Mouse (Mus musculus) urinary bladder, postnatal 36 days (tissue): Measurements from ENCODE around the gene Snapc1.
A peak's percentile ranks its signal among the peaks of the same experiment; 100 is the strongest.

Experiments
- DNase-seq, 2 experiments: peaks; one replicate each; pipeline ENCODE4 v3.0.0; 2022; ENCODE audit warnings: low spot score in 2 of 2, mixed read lengths in 1 of 2

Gene Snapc1

GRCm38 (mm10) chr12:73964291-73965281, at the start of gene Snapc1:
Gene Snapc1, plus strand, starts transcription at chr12:73964481.
- DNase-seq, result peak; percentile 96 to 97

GRCm38 (mm10) chr12:73918479-73918878, 45.8 kb upstream of the Snapc1 start:
- DNase-seq, result no peak

GRCm38 (mm10) chr12:73930266-73930665, 34.0 kb upstream of the Snapc1 start:
- no peak for DNase-seq

DNA sequence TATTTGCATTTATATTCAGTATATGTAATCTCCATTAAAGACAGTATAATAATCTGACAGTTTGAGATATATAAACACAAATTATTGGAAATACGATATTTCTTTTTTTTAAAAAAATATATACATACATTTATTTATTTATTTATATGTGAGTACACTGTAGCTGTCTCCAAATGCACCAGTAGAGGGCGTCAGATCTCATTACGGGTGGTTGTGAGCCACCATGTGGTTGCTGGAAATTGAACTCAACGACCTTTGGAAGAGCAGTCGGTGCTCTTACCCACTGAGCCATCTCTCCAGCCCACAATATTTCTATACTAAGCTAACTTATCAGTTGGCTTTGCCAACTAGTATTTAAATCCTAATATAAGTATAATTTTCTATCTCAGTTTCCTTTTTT, 33.0 kb upstream of the Snapc1 start:
- no peak for DNase-seq

- no peak for DNase-seq
These were observed 29.8 kb upstream of the Snapc1 start for GRCm38 (mm10) chr12:73934528-73934927.

DNA sequence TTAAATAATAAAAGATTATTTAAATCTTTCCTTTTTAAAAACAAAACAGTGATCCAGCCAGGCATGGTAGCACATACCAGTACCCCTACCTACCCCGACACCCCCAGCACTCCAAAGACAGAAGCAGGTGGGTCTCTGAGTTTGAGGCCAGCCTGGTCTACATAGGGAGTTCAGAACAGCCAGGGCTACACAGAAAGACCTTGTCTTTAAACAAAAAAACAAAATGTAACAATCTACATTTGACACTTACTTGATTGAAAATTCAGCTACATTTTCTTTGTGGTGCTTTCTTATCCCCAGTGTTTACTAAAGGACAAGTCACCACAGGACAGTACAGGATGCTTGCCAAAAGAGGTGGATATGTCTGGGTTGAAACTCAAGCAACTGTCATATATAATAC, 26.9 kb upstream of the Snapc1 start, which contains the start of gene Gm49321:
Gm49321 (plus strand) TSS at position 301 of the 400 bp plus-strand sequence.
- no peak for DNase-seq

DNA sequence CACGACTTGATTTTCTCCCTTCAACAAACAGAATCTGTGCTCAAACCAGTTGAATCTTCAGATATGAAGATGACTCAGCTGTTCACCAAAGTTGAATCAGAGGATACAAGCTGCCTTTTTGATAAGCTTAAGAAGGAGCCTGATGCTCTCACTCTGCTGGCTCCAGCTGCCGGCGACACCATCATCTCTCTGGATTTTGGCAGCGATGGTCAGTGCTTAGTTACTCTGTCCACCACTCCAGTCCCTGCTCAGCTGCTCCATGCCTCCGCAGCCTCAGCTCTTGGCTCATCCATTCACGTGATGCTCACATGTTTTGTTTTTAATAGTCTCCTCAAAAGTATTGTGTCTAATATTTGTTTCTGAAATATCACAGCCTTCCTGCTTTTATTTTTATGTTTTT, 24.7 kb upstream of the Snapc1 start:
- DNase-seq, result peak in 1 of 2 experiments; percentile 30

DNA sequence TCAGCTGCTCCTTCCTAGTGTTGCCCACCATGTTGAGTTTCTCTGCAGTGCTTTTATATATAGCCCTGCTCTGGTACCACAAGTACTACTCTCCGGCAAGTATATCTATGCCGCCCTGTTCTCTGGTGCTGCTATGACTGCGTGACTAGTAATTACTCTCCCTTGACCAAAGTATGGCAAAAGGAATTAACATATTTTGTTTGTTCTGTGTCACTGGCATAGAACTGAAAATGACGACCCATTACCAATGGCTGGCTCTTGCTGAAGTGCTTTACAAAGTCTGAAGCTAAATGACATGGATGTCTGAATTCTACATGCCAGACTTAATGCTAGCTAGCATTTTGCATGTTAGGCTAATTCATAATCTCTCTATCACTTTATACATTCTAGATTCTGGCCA, 15.9 kb upstream of the Snapc1 start:
- DNase-seq, result no peak

GRCm38 (mm10) chr12:73949318-73950058, 14.8 kb upstream of the Snapc1 start:
- peak; percentile 12 to 21 for DNase-seq

GRCm38 (mm10) chr12:73952879-73953278, 11.4 kb upstream of the Snapc1 start:
- no peak for DNase-seq

GRCm38 (mm10) chr12:73953420-73954186, 10.7 kb upstream of the Snapc1 start:
- DNase-seq, result no peak

DNA sequence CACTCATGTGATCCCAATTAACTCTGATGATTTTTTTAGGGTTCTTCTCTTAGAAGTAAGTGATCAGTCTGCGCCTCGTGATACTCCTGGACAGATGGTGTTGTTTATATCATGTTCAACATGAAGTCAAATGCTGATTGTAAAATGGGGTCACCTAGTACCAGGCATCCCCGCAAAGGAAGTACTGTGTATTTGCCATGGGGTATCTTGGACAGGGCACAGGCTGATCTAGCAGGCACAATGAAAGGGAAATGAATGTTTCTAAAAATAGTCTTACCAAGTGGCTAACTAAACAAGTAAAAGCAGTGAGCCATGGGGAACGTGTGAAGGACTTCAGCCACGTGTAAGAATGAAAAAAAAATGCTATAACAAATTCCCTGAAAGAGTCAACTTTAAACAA, 9.5 kb upstream of the Snapc1 start:
- no peak for DNase-seq

DNA sequence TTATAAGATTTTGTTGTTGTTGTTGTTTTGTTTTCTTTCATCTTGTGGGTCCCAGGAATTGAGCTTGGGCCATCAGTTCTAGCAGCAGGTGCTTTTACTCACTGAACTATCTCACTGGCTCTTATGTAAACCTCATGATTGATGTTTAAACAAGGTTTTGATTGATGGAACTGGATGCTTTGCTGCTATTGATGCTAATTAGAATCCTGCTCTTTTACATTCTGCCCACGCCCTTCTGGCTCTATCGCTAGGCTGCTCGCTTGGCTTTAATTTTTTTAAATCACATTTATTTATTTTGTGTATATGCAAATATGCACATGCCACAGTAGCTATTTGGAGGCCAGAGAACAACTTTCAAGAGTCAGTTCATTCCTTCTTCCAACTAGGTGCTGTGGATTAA, 6.6 kb upstream of the Snapc1 start:
- DNase-seq, result no peak

GRCm38 (mm10) chr12:73958830-73959229, 5.5 kb upstream of the Snapc1 start:
- no peak for DNase-seq

DNA sequence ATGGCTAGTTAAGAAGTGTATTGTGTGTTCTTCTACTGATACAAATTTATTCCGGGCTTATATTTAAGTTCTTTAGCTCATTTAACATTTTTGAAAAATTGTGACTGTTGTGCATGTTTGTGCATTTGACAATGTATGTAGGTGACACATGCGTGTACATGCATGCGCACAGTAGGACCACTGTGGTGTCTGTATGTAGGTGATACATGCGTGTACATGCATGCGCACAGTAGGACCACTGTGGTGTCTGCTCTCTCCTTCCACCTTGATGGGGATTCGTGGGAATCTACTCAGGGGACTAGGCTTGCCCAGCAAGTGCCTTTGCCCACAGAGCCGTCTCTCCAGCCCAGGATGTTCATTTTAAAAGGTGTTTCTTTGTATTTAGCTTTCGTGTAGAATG, 4.9 kb downstream of the Snapc1 start:
- no peak for DNase-seq

DNA sequence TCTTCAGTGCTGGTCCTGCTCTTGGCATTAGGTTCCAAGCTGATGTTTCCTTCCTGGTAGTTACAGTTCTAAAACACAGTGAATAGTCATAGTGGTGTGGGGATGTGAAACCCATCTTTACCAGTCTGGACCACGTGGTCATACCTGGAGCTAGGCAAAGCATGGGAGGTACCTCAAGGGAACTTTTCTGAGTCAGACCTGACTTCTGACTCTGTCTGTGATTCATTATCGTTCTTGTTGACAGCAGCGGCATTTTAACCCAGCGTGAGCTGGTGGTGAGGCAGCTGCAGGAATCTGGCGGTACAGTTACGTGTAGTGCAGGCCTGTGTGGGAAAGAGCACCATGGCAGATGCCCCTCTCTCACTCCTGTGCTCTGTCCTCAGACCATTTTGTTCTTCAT, 10.3 kb downstream of the Snapc1 start:
- no peak for DNase-seq

DNA sequence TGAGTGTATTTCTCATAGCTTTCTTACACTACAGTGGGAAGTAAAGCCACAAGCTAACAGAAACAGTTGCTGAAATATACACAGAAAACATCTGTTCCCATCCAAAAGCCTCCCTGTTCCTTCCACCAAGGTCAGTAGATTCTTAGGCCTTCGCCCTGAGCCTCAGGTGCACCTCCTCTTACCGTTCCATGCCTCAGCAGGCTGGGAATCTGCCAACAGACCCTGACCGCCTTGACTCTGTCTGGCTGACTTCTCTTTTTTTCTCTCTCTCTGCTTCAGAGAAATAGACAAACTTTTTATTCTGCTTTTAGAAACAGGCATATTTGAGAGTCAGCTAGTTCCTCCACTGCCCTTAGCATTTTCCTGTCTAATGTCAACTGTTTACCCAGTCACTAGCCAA, 13.9 kb downstream of the Snapc1 start:
- no peak for DNase-seq

DNA sequence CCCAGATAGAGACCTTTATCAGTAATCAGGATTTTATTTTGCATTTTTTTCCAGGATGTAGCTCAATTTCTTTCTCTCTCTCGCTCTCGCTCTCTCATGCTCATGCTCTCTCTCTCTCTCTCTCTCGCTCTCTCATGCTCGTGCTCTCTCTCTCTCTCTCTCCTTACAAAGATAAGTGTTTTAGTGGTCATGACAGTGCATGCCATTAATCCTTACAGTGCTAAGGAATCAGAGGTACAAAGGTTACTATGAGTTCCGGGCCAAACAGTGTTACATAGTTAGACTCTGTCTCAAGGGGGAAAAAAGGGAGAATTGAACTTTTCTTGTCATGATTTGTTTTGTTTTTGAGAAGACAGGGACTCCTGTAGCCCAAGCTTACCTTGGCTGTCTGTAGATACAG, 15.4 kb downstream of the Snapc1 start:
- DNase-seq, result no peak

GRCm38 (mm10) chr12:73982533-73982932, 18.3 kb downstream of the Snapc1 start:
- DNase-seq, result peak; percentile 38 to 46

- DNase-seq, result no peak
These were observed 22.0 kb downstream of the Snapc1 start for GRCm38 (mm10) chr12:73986299-73986698.

GRCm38 (mm10) chr12:73988393-73989008, 24.2 kb downstream of the Snapc1 start:
- no peak for DNase-seq
